Mouse (Mus musculus): ENCODE results near the gene Cntrob. TPM values are rescaled to one million over a fixed set of nuclear protein-coding genes. Genes with fewer than 3 reads are reported as not detected.

Gene Cntrob
- total RNA-seq, 2 experiments from 2014 or later = 17.4 to 17.8 TPM

DNA sequence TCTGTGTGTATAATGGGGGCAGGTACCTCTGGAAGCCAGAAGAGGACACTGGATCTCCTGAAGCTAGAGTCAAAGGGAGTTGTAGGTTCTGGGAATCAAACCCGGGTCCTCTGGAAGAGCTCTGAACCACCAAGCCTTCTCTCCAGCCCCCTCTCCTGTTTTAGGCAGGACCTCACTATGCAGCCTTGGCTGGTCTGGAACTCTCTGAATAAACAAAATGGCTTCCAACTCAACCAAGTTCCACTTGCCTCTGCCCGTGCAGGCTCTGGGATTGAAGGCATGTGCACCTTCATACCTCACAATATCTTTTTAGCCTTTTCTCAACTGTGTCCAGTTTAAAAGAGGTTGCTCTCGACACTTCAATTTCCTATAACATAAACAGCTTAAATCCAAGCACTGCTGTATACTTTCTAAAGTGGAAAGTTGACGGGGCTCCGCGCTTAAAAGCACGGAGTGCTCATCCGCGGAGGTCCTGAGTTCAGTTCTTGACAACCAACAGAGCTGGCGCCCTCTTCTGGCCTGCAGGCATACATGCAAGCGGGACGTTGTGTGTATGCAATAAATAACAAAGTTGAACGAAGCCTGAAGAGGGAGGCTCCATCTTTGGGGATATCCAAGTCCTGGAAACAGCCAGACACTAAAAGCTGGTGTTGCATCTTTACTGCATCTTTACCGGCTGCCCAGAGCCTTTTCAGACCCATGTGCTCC is 72.3 kb downstream of the Cntrob start:
- DNase-seq (ENCODE audit: low spot score in 2 of 2) = no peak

DNA sequence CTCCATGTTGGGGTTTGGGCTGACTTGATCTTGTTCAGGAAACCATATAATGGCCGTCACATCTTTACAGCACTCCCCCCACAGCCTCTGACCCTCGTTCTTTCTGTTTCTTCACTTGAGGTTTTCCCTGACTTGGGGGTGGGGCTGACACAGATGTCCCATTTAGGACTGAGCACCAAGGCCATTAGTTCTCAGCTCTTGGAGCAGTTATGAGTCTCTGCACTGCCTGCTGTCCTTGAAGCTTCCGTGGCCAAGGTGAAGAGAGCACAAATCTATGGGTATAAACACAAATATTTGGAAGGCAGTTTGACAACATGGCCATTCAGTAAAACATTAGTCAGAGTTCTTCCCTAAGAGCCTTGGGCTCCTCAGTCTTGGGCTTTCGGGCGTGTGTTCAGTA is 73.5 kb downstream of the Cntrob start:
- no peak for DNase-seq (ENCODE audit: low spot score in 2 of 2)

Other genes with a start within 250 kb of the Cntrob start
- 100 to 1,000 TPM; 208 to 226 TPM for gene Vamp2, start 235.3 kb downstream of the Cntrob start, total RNA-seq (2021)
- gene Per1, start 228.6 kb downstream of the Cntrob start, total RNA-seq (2021) = 100 to 1,000 TPM in 1 of 2 experiments, 10 to 100 TPM in 1; 99.4 to 130 TPM
- gene Hes7, start 203.4 kb downstream of the Cntrob start, total RNA-seq (2021) = under 1 TPM; 0.51 to 0.59 TPM
- 1 to 10 TPM; 1.3 to 1.4 TPM for gene 9130213A22Rik, start 201.2 kb downstream of the Cntrob start, total RNA-seq (2021)
- gene Aloxe3, start 197.9 kb downstream of the Cntrob start, total RNA-seq (2021) = under 1 TPM; 0.67 to 0.73 TPM
- gene Alox12b, start 166.8 kb downstream of the Cntrob start, total RNA-seq (2021) = not detected
- gene Alox8, start 125.9 kb downstream of the Cntrob start, total RNA-seq (2021) = under 1 TPM in 1 of 2 experiments, not detected in 1; 0.08 TPM
- not detected for gene Gucy2e, start 86.7 kb downstream of the Cntrob start, total RNA-seq (2021)
- gene Trappc1, start 205 bp upstream of the Cntrob start, total RNA-seq (2021) = 10 to 100 TPM; 80.3 to 82.5 TPM
- 10 to 100 TPM in 1 of 2 experiments, 1 to 10 TPM in 1; 9.7 to 10.4 TPM for gene Kcnab3, start 2.5 kb upstream of the Cntrob start, total RNA-seq (2021)
- gene Rnf227, start 16.7 kb upstream of the Cntrob start, total RNA-seq (2021) = 10 to 100 TPM in 1 of 2 experiments, 1 to 10 TPM in 1; 9.4 to 10.6 TPM
- gene Chd3, start 45.6 kb upstream of the Cntrob start, total RNA-seq (2021) = 100 to 1,000 TPM; 164 to 190 TPM
- 100 to 1,000 TPM; 118 to 129 TPM for gene Naa38, start 71.7 kb upstream of the Cntrob start, total RNA-seq (2021)
- 10 to 100 TPM; 42.0 to 44.3 TPM for gene Cyb5d1, start 71.9 kb upstream of the Cntrob start, total RNA-seq (2021)
- gene Tmem88, start 74.5 kb upstream of the Cntrob start, total RNA-seq (2021) = 10 to 100 TPM; 23.4 to 27.2 TPM
- gene Kdm6b, start 89.9 kb upstream of the Cntrob start, total RNA-seq (2021) = 10 to 100 TPM; 48.7 to 52.5 TPM
- gene Dnah2, start 225.3 kb upstream of the Cntrob start, total RNA-seq (2021) = 1 to 10 TPM; 1.1 to 1.7 TPM
- gene Efnb3, start 236.4 kb upstream of the Cntrob start, total RNA-seq (2021) = 1 to 10 TPM; 9.4 to 9.6 TPM